Mouse (Mus musculus) stomach, embryonic 14.5 days (tissue): ENCODE data around the gene Txnrd2. TPM values are rescaled to one million over a fixed set of nuclear protein-coding genes. Genes with fewer than 3 reads are reported as not detected.

Source experiments
- ATAC-seq: fragments of 200-750 bp; cut with Nextera tagmentation; 2 replicates; pipeline ENCODE4 v1.8.0; 2017; ENCODE audit warnings: low read depth, moderate TSS enrichment; ENCODE audit not compliant: insufficient number of reproducible peaks, insufficient read depth, low FRiP score
- H3K27ac ChIP-seq: fragments of 300-500 bp; sonication (generic); 2 replicates; pipeline ENCODE4 v1.5.1; 2014; ENCODE audit warnings: mild to moderate bottlenecking, low read length, moderate library complexity, mixed read lengths
- H3K27me3 ChIP-seq: fragments of 300-500 bp; sonication (generic); 2 replicates; pipeline ENCODE4 v1.6.1; 2014; ENCODE audit warnings: low read length, control low read depth, mixed read lengths; ENCODE audit not compliant: control insufficient read depth, insufficient read depth
- H3K36me3 ChIP-seq: fragments of 300-500 bp; sonication (generic); 2 replicates; pipeline ENCODE4 v1.6.1; 2014; ENCODE audit warnings: mild to moderate bottlenecking, control low read depth, low read length, moderate library complexity, mixed read lengths; ENCODE audit not compliant: control insufficient read depth, insufficient read depth
- H3K4me1 ChIP-seq: fragments of 300-500 bp; sonication (generic); 2 replicates; pipeline ENCODE4 v1.6.1; 2014; ENCODE audit warnings: low read length, control low read depth, mixed read lengths; ENCODE audit not compliant: control insufficient read depth, insufficient read depth
- H3K4me2 ChIP-seq: fragments of 300-500 bp; sonication (generic); replicated peaks from 2 replicates; pipeline ENCODE4 v1.6.1; 2014; ENCODE audit warnings: low read depth, low read length, control low read depth
- H3K4me3 ChIP-seq: fragments of 300-500 bp; sonication (generic); 2 replicates; pipeline ENCODE4 v1.5.1; 2014; ENCODE audit warnings: low read depth, low read length, control low read depth
- H3K9ac ChIP-seq: fragments of 300-500 bp; sonication (generic); replicated peaks from 2 replicates; pipeline ENCODE4 v1.6.1; 2014; ENCODE audit warnings: low read depth, mild to moderate bottlenecking, control low read depth, low read length, moderate library complexity, mixed read lengths
- H3K9me3 ChIP-seq: fragments of 300-500 bp; sonication (generic); 2 replicates; pipeline ENCODE4 v1.6.1; 2016; ENCODE audit warnings: low read depth, low read length, control low read depth; ENCODE audit not compliant: control insufficient read depth
- WGBS: fragments of 180-500 bp; shearing (Covaris S2); extraction: QIAGEN DNeasy Blood & Tissue Kit; methylation state at CpG from one replicate; pipeline ENCODE4 v1.1.7; 2014; 5-methylcytosine and 5-hydroxymethylcytosine counted together
- polyA plus RNA-seq: library from polyadenylated mRNA; unstranded; fragments of >200 nt; fragmentation: Nextera tagmentation; extraction: Ambion mirVana; gene quantifications from 2 replicates; pipeline ENCODE4 v1.2.1, GENCODE M21; 2014

The Txnrd2 gene
- polyA plus RNA-seq, 1 experiment from 2014 or later: 18.8 TPM

DNA sequence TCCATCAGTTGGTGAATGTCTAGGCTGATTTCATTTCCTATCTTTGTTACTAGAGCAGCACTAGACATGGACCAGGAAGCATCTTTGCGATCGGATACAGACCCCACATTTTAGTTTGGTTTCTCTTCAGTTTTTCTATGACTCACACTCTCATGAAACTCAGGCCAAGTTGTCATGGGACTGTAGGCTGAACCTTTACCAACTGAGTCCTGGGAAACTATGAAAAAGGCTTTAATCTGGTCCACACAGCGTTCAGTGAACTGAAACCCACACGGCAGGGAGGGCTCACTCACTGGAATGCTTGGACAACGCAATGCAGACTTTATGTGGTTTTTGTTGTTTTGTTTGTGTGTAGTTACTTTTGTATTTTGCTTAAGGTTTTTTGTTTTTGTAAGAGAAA, 102.5 kb downstream of the Txnrd2 start:
- no peaks in the 10 kb centered on the region for H3K27me3 ChIP-seq
- no peak for ATAC-seq
- H3K9ac ChIP-seq: no peak overlapping the region
- H3K36me3 ChIP-seq: no peaks in the 10 kb centered on the region
- no peak overlapping the region for H3K4me2 ChIP-seq
- no peaks in the 10 kb centered on the region; the same call in 1 of the 2 replicates for H3K9me3 ChIP-seq
- no peak overlapping the region for H3K27ac ChIP-seq
- H3K4me3 ChIP-seq: no peak overlapping the region
- 91% methylated on average over 5 of the region's 5 CpGs for WGBS
- H3K4me1 ChIP-seq: no peaks in the 10 kb centered on the region

Other genes starting within 250 kb of the Txnrd2 start
- not detected in 2 replicates for gene Ccdc188, start 208.5 kb upstream of the Txnrd2 start, polyA plus RNA-seq
- gene Zdhhc8, start 191.2 kb upstream of the Txnrd2 start, polyA plus RNA-seq: 9.8 and 11.1 TPM in 2 replicates
- gene Trmt2a, start 177.7 kb upstream of the Txnrd2 start, polyA plus RNA-seq: 79.1 and 80.2 TPM in 2 replicates
- 613 and 635 TPM in 2 replicates for gene Ranbp1, start 177.7 kb upstream of the Txnrd2 start, polyA plus RNA-seq
- gene Gm49776, start 168.1 kb upstream of the Txnrd2 start, polyA plus RNA-seq: not detected in 2 replicates
- 42.3 and 43.3 TPM in 2 replicates for gene Dgcr8, start 137.1 kb upstream of the Txnrd2 start, polyA plus RNA-seq
- gene Tango2, start 78.3 kb upstream of the Txnrd2 start, polyA plus RNA-seq: 27.2 and 27.4 TPM in 2 replicates
- 26.9 and 27.9 TPM in 2 replicates for gene Arvcf, start 78.2 kb upstream of the Txnrd2 start, polyA plus RNA-seq
- 94.3 and 99.0 TPM in 2 replicates for gene Comt, start 468 bp downstream of the Txnrd2 start, polyA plus RNA-seq
- 12.3 and 15.5 TPM in 2 replicates for gene Gnb1l, start 72.3 kb downstream of the Txnrd2 start, polyA plus RNA-seq
- 3.1 and 3.5 TPM in 2 replicates for gene Rtl10, start 72.5 kb downstream of the Txnrd2 start, polyA plus RNA-seq
- gene Tbx1, start 164.3 kb downstream of the Txnrd2 start, polyA plus RNA-seq: 0.53 and 1.1 TPM in 2 replicates
- gene Gp1bb, start 196.0 kb downstream of the Txnrd2 start, polyA plus RNA-seq: 1.1 and 1.5 TPM in 2 replicates
- gene Gm49601, start 200.0 kb downstream of the Txnrd2 start, polyA plus RNA-seq: 0.67 and 1.3 TPM in 2 replicates
- gene Sept5, start 203.6 kb downstream of the Txnrd2 start, polyA plus RNA-seq: 17.1 and 18.9 TPM in 2 replicates